Mouse (Mus musculus) hindbrain, embryonic 12.5 days (tissue): ENCODE measurements around the gene Zrsr1. TPM values are rescaled to one million over a fixed set of nuclear protein-coding genes. Genes with fewer than 3 reads are reported as not detected.

Experiments used
- ATAC-seq: fragments of 200-750 bp; cut with Nextera tagmentation; 2 replicates; pipeline ENCODE4 v1.8.0; 2017; ENCODE audit warnings: moderate TSS enrichment; ENCODE audit not compliant: low FRiP score
- H3K27ac ChIP-seq: fragments of 300-500 bp; sonication (generic); 2 replicates; pipeline ENCODE4 v1.5.1; 2016; ENCODE audit warnings: mild to moderate bottlenecking
- H3K27me3 ChIP-seq: fragments of 300-500 bp; sonication (generic); 2 replicates; pipeline ENCODE4 v1.6.1; 2016; ENCODE audit warnings: mild to moderate bottlenecking
- H3K36me3 ChIP-seq: fragments of 300-500 bp; sonication (generic); 2 replicates; pipeline ENCODE4 v1.6.1; 2016; ENCODE audit warnings: mild to moderate bottlenecking
- H3K4me1 ChIP-seq: fragments of 300-500 bp; sonication (generic); 2 replicates; pipeline ENCODE4 v1.6.1; 2016
- H3K4me2 ChIP-seq: fragments of 300-500 bp; sonication (generic); replicated peaks from 2 replicates; pipeline ENCODE4 v1.6.1; 2016; ENCODE audit warnings: mild to moderate bottlenecking
- H3K4me3 ChIP-seq: fragments of 300-500 bp; sonication (generic); 2 replicates; pipeline ENCODE4 v1.5.1; 2016; ENCODE audit warnings: mild to moderate bottlenecking
- H3K9ac ChIP-seq: fragments of 300-500 bp; sonication (generic); 2 replicates; pipeline ENCODE4 v1.6.1; 2016; ENCODE audit warnings: mild to moderate bottlenecking, moderate library complexity
- H3K9me3 ChIP-seq: fragments of 300-500 bp; sonication (generic); replicated peaks from 2 replicates; pipeline ENCODE4 v1.6.1; 2016; ENCODE audit warnings: mild to moderate bottlenecking
- WGBS: fragments of 180-500 bp; shearing (Covaris S2); methylation state at CpG from one replicate; pipeline ENCODE4 v1.1.7; 2016; 5-methylcytosine and 5-hydroxymethylcytosine counted together
- polyA plus RNA-seq: library from polyadenylated mRNA; unstranded; fragments of >200 nt; fragmentation: Nextera tagmentation; extraction: Ambion mirVana; gene quantifications from 2 replicates; pipeline ENCODE4 v1.2.1, GENCODE M21; 2016

Zrsr1 gene
- polyA plus RNA-seq, 1 experiment from 2014 or later = 5.2 TPM

DNA sequence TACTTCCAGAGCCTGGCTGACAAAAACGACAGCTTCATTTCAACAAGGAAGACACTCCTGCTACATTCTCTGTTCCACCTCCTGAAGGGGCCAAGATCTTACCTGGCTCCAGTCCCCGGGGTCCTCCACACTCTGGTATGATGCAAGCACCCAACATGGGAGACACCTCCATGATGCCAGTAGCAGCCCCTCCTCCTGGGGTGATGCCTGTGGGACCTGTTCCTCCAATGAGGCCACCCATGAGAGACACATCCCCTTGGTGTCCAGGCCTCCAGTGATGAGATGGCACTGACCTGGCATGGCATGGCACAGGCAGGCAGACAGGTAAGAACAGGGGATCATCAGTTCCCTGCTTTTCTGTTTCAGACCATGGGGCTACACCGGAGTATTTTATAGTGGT, 6.4 kb downstream of the Zrsr1 start:
- Histone ChIP-seq H3K4me2 (no peak overlapping the region), H3K4me1 (peaks cover 24% of the 10 kb centered on the region), H3K9me3 (peaks cover 4% of the 10 kb centered on the region; the same call in 1 of the 2 replicates), H3K9ac (no peak overlapping the region), H3K4me3 (no peak overlapping the region), H3K27me3 (no peaks in the 10 kb centered on the region), H3K36me3 (peaks cover 24% of the 10 kb centered on the region), H3K27ac (no peak overlapping the region)
- WGBS = 91% methylated on average over 3 of the region's 3 CpGs
- ATAC-seq = no peak

- Histone ChIP-seq H3K36me3 (peaks cover 20% of the 10 kb centered on the region), H3K9me3 (peaks cover 4% of the 10 kb centered on the region; the same call in 1 of the 2 replicates), H3K27ac (no peak overlapping the region), H3K9ac (no peak overlapping the region), H3K4me2 (no peak overlapping the region), H3K4me1 (peaks cover 24% of the 10 kb centered on the region), H3K27me3 (no peaks in the 10 kb centered on the region), H3K4me3 (no peak overlapping the region)
- WGBS = 61% methylated on average over 1 of the region's 1 CpGs
- ATAC-seq = no peak
Observed at GRCm38 (mm10) chr11:22978711-22979110, 6.9 kb downstream of the Zrsr1 start.

GRCm38 (mm10) chr11:22979221-22979620, 7.4 kb downstream of the Zrsr1 start:
- no peak overlapping the region for H3K9ac ChIP-seq
- WGBS = 88% methylated on average over 1 of the region's 1 CpGs
- no peak overlapping the region for H3K4me3 ChIP-seq
- ATAC-seq = no peak
- H3K9me3 ChIP-seq = 0 out of 2 replicates have a peak, but pooled peaks cover 2% of the 10 kb centered on the region
- H3K4me2 ChIP-seq = no peak overlapping the region
- H3K4me1 ChIP-seq = peaks cover 24% of the 10 kb centered on the region
- H3K27ac ChIP-seq = no peak overlapping the region
- H3K36me3 ChIP-seq = peaks cover 15% of the 10 kb centered on the region
- H3K27me3 ChIP-seq = no peaks in the 10 kb centered on the region

DNA sequence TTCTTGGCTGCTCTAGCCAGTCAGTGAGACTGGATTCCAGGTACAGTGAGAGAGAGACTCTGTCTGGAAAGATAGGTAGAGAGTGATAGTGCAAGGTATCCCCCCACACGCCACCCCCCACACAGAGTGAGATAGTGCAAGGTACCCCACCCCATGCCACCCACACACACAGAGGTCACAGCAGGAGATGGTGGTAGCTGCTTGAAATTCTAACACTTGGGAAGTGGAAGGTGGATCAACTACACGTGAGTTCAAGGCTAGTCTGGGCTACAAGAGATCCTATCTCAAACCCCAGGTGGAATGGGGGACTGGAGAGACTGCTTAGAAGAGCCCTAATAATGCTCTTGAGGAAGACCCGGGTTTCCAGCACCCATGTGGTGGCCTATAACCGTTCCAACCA, 9.2 kb downstream of the Zrsr1 start:
- Histone ChIP-seq H3K4me3 (peak overlapping the region; percentile 64), H3K4me1 (peaks cover 19% of the 10 kb centered on the region), H3K27me3 (no peaks in the 10 kb centered on the region), H3K9ac (peak overlapping the region; percentile 75), H3K27ac (no peak overlapping the region), H3K9me3 (no peaks in the 10 kb centered on the region), H3K4me2 (peak overlapping the region; percentile 84), H3K36me3 (peaks cover 13% of the 10 kb centered on the region; the same call in 1 of the 2 replicates)
- WGBS = 57% methylated on average over 4 of the region's 4 CpGs
- no peak for ATAC-seq

GRCm38 (mm10) chr11:22981543-22981950, 9.7 kb downstream of the Zrsr1 start:
- H3K9ac ChIP-seq = peak overlapping the region; percentile 75
- peaks cover 10% of the 10 kb centered on the region; the same call in 1 of the 2 replicates for H3K36me3 ChIP-seq
- no peaks in the 10 kb centered on the region for H3K9me3 ChIP-seq
- H3K4me1 ChIP-seq = peaks cover 15% of the 10 kb centered on the region
- no peaks in the 10 kb centered on the region for H3K27me3 ChIP-seq
- peak overlapping the region; percentile 93 for H3K27ac ChIP-seq
- WGBS = 3% methylated on average over 12 of the region's 12 CpGs
- ATAC-seq = peak; percentile 38
- peak overlapping the region; percentile 84 for H3K4me2 ChIP-seq
- H3K4me3 ChIP-seq = peak overlapping the region; percentile 64

GRCm38 (mm10) chr11:22981984-22982757, 10.4 kb downstream of the Zrsr1 start, which contains the start of the genes Gm28048 and Commd1:
TSS of gene Gm28048 (minus strand) at chr11:22982090.
TSS of gene Commd1 (minus strand) at chr11:22982382.
- Histone ChIP-seq H3K27me3 (no peaks in the 10 kb centered on the region), H3K9ac (peak within 1 kb of the TSS; percentile 75), H3K4me3 (peak within 1 kb of the TSS; percentile 64), H3K4me1 (peaks cover 9% of the 10 kb centered on the region), H3K4me2 (peak within 1 kb of the TSS; percentile 84), H3K27ac (peak within 1 kb of the TSS; percentile 93), H3K36me3 (peaks cover 5% of the 10 kb centered on the region; the same call in 1 of the 2 replicates), H3K9me3 (no peaks in the 10 kb centered on the region)
- peak; percentile 94 for ATAC-seq
- 4% methylated on average over 42 of the region's 42 CpGs for WGBS

GRCm38 (mm10) chr11:22982846-22983245, 11.0 kb downstream of the Zrsr1 start:
- Histone ChIP-seq H3K4me3 (no peak overlapping the region), H3K4me1 (peaks cover 9% of the 10 kb centered on the region), H3K27ac (no peak overlapping the region), H3K9me3 (no peaks in the 10 kb centered on the region), H3K9ac (no peak overlapping the region), H3K4me2 (peak overlapping the region; percentile 84; the same call in 1 of the 2 replicates), H3K36me3 (no peaks in the 10 kb centered on the region), H3K27me3 (no peaks in the 10 kb centered on the region)
- ATAC-seq = no peak
- WGBS = 71% methylated on average over 6 of the region's 6 CpGs

- WGBS = 78% methylated on average over 3 of the region's 3 CpGs
Observed at GRCm38 (mm10) chr11:22985510-22985909, 13.7 kb downstream of the Zrsr1 start.

GRCm38 (mm10) chr11:22987357-22987756, 15.6 kb downstream of the Zrsr1 start:
- Histone ChIP-seq H3K36me3 (no peaks in the 10 kb centered on the region), H3K27me3 (no peaks in the 10 kb centered on the region), H3K4me2 (no peak overlapping the region), H3K9me3 (no peaks in the 10 kb centered on the region), H3K9ac (no peak overlapping the region), H3K4me1 (peaks cover 12% of the 10 kb centered on the region), H3K4me3 (no peak overlapping the region), H3K27ac (no peak overlapping the region)
- no peak for ATAC-seq
- 51% methylated on average over 2 of the region's 2 CpGs for WGBS

More at GRCm38 (mm10) chr11:22985510-22985909, 13.7 kb downstream of the Zrsr1 start:
- Histone ChIP-seq H3K9me3 (no peaks in the 10 kb centered on the region), H3K27ac (no peak overlapping the region), H3K4me1 (peaks cover 9% of the 10 kb centered on the region), H3K9ac (no peak overlapping the region), H3K4me3 (no peak overlapping the region), H3K36me3 (no peaks in the 10 kb centered on the region), H3K27me3 (no peaks in the 10 kb centered on the region), H3K4me2 (no peak overlapping the region)
- ATAC-seq = no peak

DNA sequence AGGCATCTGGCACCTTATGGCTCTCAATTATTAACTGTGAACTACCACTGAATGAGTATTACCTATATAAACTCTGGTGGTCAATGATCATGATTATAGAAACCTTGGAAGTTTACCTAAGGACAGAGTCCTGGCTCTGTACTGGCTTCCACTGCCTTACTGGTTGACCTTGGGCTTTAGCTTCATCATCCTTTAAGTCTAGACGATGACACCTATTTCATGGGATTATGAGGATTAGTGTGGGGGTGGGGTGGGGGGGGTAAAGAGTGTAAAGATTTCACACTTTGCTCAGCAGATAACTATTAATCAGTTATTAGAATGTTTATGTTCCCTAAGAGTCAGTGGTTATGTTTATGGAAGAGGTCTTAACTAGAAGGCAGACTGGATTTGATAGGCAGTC, 18.0 kb downstream of the Zrsr1 start:
- Histone ChIP-seq H3K9ac (peak overlapping the region; percentile 41), H3K4me3 (peak overlapping the region; percentile 76), H3K27ac (peak overlapping the region; percentile 93), H3K27me3 (no peaks in the 10 kb centered on the region), H3K9me3 (no peaks in the 10 kb centered on the region), H3K36me3 (peaks cover 11% of the 10 kb centered on the region), H3K4me2 (peak overlapping the region; percentile 93), H3K4me1 (peaks cover 12% of the 10 kb centered on the region)
- WGBS = 62% methylated on average over 1 of the region's 1 CpGs
- ATAC-seq = peak; percentile 12; the same call in 1 of the 2 replicates

GRCm38 (mm10) chr11:22990393-22991126, 18.8 kb downstream of the Zrsr1 start, which contains the start of gene Cct4:
TSS of gene Cct4 (plus strand) at chr11:22990519.
- Histone ChIP-seq H3K36me3 (peaks cover 18% of the 10 kb centered on the region), H3K9me3 (no peaks in the 10 kb centered on the region), H3K27me3 (no peaks in the 10 kb centered on the region), H3K27ac (peak within 1 kb of the TSS; percentile 93), H3K9ac (peak within 1 kb of the TSS; percentile 77), H3K4me1 (peaks cover 12% of the 10 kb centered on the region), H3K4me3 (peak within 1 kb of the TSS; percentile 76), H3K4me2 (peak within 1 kb of the TSS; percentile 93)
- under 1% methylated on average over 66 of the region's 66 CpGs for WGBS
- peak; percentile 99 for ATAC-seq

DNA sequence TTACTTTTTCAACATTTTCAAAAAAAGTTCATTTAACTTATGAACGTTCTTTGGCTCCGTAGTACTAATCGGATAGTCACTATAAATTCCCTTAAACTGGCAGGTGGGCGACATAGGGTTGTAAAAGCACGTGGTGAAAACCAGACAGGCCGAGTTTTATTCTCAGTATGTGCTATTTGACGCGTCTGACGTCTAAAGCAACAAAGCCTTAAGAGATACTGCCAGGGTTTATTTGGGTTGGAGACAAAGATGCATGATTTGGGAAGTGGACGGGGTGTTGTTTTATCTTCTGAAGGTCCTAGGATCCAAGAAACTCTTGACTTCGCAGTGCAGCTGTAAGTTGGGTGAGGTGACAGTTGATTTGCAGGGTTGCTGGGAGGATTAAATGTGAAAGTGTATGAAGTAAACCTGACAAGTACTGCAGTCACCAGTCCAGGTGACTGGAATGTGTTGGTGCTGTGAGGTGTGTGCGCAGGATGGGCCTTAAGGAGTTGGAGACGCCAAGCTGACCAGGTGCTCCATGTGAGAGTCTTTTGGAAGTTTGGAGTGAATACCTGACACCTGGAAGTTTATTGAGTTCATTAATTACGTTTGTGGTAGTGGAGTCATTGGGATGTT, 19.5 kb downstream of the Zrsr1 start:
- Histone ChIP-seq H3K4me1 (peaks cover 12% of the 10 kb centered on the region), H3K27ac (peak overlapping the region; percentile 93; the same call in 1 of the 2 replicates), H3K36me3 (peaks cover 24% of the 10 kb centered on the region), H3K4me2 (peak overlapping the region; percentile 93), H3K4me3 (peak overlapping the region; percentile 76), H3K9ac (peak overlapping the region; percentile 77), H3K27me3 (no peaks in the 10 kb centered on the region), H3K9me3 (no peaks in the 10 kb centered on the region)
- ATAC-seq = no peak
- WGBS = 13% methylated on average over 14 of the region's 14 CpGs
